ENCODE assay signal across 8 mouse cellular contexts in the genomic region with DNA sequence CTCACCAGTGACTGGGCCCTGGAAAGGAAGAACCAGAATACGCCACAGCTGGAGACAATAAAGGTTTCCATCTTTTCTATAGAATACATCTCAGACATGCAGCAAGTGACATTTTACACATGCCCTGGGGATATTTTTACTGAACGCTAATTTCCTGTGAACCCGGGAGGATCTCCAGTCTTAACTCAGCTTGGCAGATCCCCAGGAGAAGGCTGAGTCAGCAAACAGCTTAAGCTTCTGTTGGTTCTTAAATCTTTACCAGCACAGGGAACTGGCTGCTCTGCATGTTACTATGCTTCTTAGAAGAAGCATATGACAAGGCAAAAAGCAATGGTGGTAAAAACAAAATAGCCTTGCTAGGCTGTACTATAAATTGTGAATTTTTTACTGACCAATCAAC. TPM values are rescaled to one million over a fixed set of nuclear protein-coding genes. Genes with fewer than 3 reads are reported as not detected.
DNase-seq lines count a peak whose midpoint lies in the region; ATAC-seq and TF ChIP-seq lines count a peak whose summit lies in the region.
"Had no signal": no experiment of that assay in that cellular context is flagged by ENCODE, and none has a peak within 500 bp of the region (broad histone marks: within the 10 kb centered on the region; RNA-seq: fewer than 3 reads in every experiment).

No protein-coding gene starts in this region.

- TF ChIP-seq POLR2A in limb, embryonic 14.5 days (IDR thresholded peaks at IDR 0.05; ENCODE audit: borderline replicate concordance, extremely low read depth, insufficient read depth, insufficient read length), result no peak

- H3K9ac ChIP-seq in limb, embryonic 14.5 days (ENCODE audit: low read depth, low read length, severe bottlenecking), result no peak overlapping the region
- no peak overlapping the region for H3K9ac ChIP-seq in intestine, embryonic 15.5 days

- H3K4me3 ChIP-seq in limb, embryonic 14.5 days (replicated peaks; ENCODE audit: low read length), result no peak overlapping the region
- H3K4me3 ChIP-seq in intestine, embryonic 15.5 days (replicated peaks), result no peak overlapping the region

- no peaks in the 10 kb centered on the region for H3K27me3 ChIP-seq in limb, embryonic 14.5 days (ENCODE audit: control insufficient read depth, insufficient read depth, low read length)
- H3K27me3 ChIP-seq in intestine, embryonic 15.5 days (replicated peaks), result no peaks in the 10 kb centered on the region

- H3K4me1 ChIP-seq in limb, embryonic 14.5 days (ENCODE audit: control insufficient read depth, insufficient read depth, low read length), result 0 out of 2 replicates have a peak, but pooled peaks cover 3% of the 10 kb centered on the region
- no peaks in the 10 kb centered on the region for H3K4me1 ChIP-seq in intestine, embryonic 15.5 days (replicated peaks)

- WGBS in limb, embryonic 14.5 days, result 16% methylated on average over 3 of the region's 3 CpGs
- 39% methylated on average over 3 of the region's 3 CpGs for WGBS in intestine, embryonic 15.5 days

- no peaks in the 10 kb centered on the region for H3K36me3 ChIP-seq in limb, embryonic 14.5 days (ENCODE audit: control insufficient read depth, insufficient read depth, low read length)
- no peaks in the 10 kb centered on the region for H3K36me3 ChIP-seq in intestine, embryonic 15.5 days

- ATAC-seq in limb, embryonic 14.5 days (ENCODE audit: low FRiP score, low read depth), result no peak
- ATAC-seq in intestine, embryonic 15.5 days, result no peak

- no peak overlapping the region for H3K27ac ChIP-seq in limb, embryonic 14.5 days (replicated peaks; ENCODE audit: low read depth, low read length)
- no peak overlapping the region for H3K27ac ChIP-seq in intestine, embryonic 15.5 days
- H3K27ac ChIP-seq: macrophage had no signal

- H3K9me3 ChIP-seq in limb, embryonic 14.5 days (ENCODE audit: control insufficient read depth, low read length), result no peaks in the 10 kb centered on the region
- H3K9me3 ChIP-seq in intestine, embryonic 15.5 days, result no peaks in the 10 kb centered on the region

- intact Hi-C loops in heart, postnatal 25 days (cut with DNase I), result no loop called here

- DNase-seq in kidney, postnatal 36 days, result peak; percentile 4 to 24
- DNase-seq in kidney, adult 18-20 months, result no peak
- DNase-seq in cerebellum, adult 11 months, result peak; percentile 10
- peak; percentile 47 for DNase-seq in embryo, embryonic 10.5 days (ENCODE audit: low spot score)
- DNase-seq in limb, embryonic 14.5 days (ENCODE audit: low spot score), result peak; percentile 77
- DNase-seq in heart, postnatal 25 days (ENCODE audit: low spot score), result no peak

- H3K4me2 ChIP-seq in limb, embryonic 14.5 days (replicated peaks; ENCODE audit: low read depth, low read length, severe bottlenecking), result no peak overlapping the region
- H3K4me2 ChIP-seq in intestine, embryonic 15.5 days (replicated peaks), result no peak overlapping the region

RNA-seq across cellular contexts. Expression of gene Map2, which starts 59.7 kb away (rescaled TPM):
- polyA plus RNA-seq in limb, embryonic 14.5 days (2012; rRNA removed), result 19.2 and 20.4 TPM in 2 replicates
- polyA plus RNA-seq in limb, embryonic 14.5 days (2014; fragmentation: Nextera tagmentation; extraction: Ambion mirVana), result 12.5 and 15.2 TPM in 2 replicates
- polyA plus RNA-seq in intestine, embryonic 15.5 days (2015; fragmentation: Nextera tagmentation; extraction: Ambion mirVana), result 10.7 and 14.1 TPM in 2 replicates
- total RNA-seq in heart, postnatal 25 days (2021), result 1 to 10 TPM; 3.2 to 3.3 TPM

Comparison
In these comparisons a context has a peak if more than half of its experiments do, and no peak if none do; other contexts are left out.
1. DNase-seq: peak in kidney, postnatal 36 days (2 of 2), cerebellum, adult 11 months (single experiment), embryo, embryonic 10.5 days (single experiment) and limb, embryonic 14.5 days (single experiment); none in kidney, adult 18-20 months (single experiment) and heart, postnatal 25 days (single experiment).